In the genomic region with DNA sequence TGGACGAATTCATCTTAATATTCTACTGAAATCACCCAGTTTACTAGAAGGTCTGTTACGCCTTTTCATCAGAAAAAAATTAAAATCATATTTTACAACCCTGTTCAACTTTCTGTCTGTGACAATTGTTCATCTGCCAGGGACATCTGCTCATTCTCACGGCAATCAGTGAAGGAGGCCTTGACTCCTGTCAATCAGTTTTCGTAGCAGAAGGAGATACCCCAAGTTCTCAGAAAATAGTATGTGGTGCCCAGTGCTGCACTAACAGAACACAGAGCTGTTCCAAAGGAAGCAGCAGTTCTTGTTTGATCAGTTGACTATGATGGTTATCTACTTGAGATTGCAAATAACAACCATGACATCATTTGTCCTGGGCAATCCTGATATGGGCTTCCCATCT, we compare ENCODE assay signal across 10 mouse cellular contexts.
"Had no signal": no experiment of that assay in that cellular context is flagged by ENCODE, and none has a peak within 500 bp of the region (broad histone marks: within the 10 kb centered on the region; RNA-seq: fewer than 3 reads in every experiment).

No protein-coding gene starts in this region.

- H3K27ac ChIP-seq: kidney, embryonic 15.5 days; limb, embryonic 12.5 days; liver, embryonic 14.5 days; stomach, postnatal 0 days had no signal

- DNase-seq: kidney, adult 2 months; kidney, postnatal 14 days; liver; lung, adult 2 months; lung, postnatal 36 days; thymus, postnatal 4 days had no signal

- H3K4me3 ChIP-seq: kidney, embryonic 15.5 days; limb, embryonic 12.5 days had no signal
